Mouse (Mus musculus): ENCODE data around the gene A730061H03Rik.

DNA sequence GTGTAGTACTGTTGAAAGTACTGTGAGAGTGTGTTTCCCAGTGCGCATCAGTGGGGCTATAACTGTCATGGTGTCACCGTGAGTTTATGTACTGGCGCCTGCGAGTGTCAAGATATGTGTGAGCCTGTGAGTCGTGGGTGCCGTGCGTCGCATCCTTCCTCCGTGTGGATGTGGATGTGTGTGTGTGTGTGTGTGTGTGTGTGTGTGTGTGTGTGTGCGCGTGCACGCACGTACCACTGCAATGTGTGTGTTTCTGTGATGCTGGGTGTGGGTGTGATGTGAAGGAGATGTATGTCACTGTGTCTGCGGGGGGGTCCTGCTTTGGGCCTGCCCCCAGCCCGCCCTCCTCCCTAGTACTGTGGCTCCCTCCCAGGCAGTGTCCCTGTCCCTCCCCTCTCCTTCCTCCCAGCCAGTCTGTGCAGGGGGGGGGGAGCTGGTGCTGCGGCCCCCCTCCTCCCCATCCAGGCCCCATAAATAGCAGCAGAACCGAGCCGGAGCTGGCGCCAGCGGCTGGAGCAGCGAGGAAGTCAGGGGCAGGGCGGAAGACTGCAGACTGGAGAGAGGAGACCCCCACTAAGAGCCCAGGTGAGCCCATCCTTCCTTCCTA lies 50.0 kb downstream of the A730061H03Rik start, which contains the start of gene Cpne6:
- TF ChIP-seq GATA1 (IDR thresholded peaks at IDR 0.05; ENCODE audit: borderline replicate concordance, low read length) (no peak), FLI1 (IDR thresholded peaks at IDR 0.05; ENCODE audit: low read length) (no peak)
